Mouse (Mus musculus) heart, embryonic 15.5 days (tissue): ENCODE measurements around the gene Megf11. TPM values are rescaled to one million over a fixed set of nuclear protein-coding genes. Genes with fewer than 3 reads are reported as not detected.
"Not testable (repeated sequence)": the region's sequence is repeated elsewhere in the genome, so short reads cannot be mapped to it uniquely, and the experiment has no call there.

Experiments
- ATAC-seq: fragments of 200-750 bp; cut with Nextera tagmentation; replicated peaks from 2 replicates; pipeline ENCODE4 v1.8.0; 2017; ENCODE audit warnings: low read depth, moderate TSS enrichment; ENCODE audit not compliant: insufficient number of reproducible peaks, insufficient read depth, low FRiP score
- H3K27ac ChIP-seq: fragments of 300-500 bp; sonication (generic); 2 replicates; pipeline ENCODE4 v1.5.1; 2015; ENCODE audit warnings: mild to moderate bottlenecking, inconsistent platforms
- H3K27me3 ChIP-seq: fragments of 300-500 bp; sonication (generic); 2 replicates; pipeline ENCODE4 v1.6.1; 2015; ENCODE audit warnings: inconsistent platforms
- H3K36me3 ChIP-seq: fragments of 300-500 bp; sonication (generic); 2 replicates; pipeline ENCODE4 v1.6.1; 2015; ENCODE audit warnings: mild to moderate bottlenecking, inconsistent platforms
- H3K4me1 ChIP-seq: fragments of 300-500 bp; sonication (generic); replicated peaks from 2 replicates; pipeline ENCODE4 v1.6.1; 2015; ENCODE audit warnings: inconsistent platforms
- H3K4me2 ChIP-seq: fragments of 300-500 bp; sonication (generic); 2 replicates; pipeline ENCODE4 v1.6.1; 2015; ENCODE audit warnings: inconsistent platforms, mild to moderate bottlenecking, moderate library complexity
- H3K4me3 ChIP-seq: fragments of 300-500 bp; sonication (generic); 2 replicates; pipeline ENCODE4 v1.5.1; 2015; ENCODE audit warnings: mild to moderate bottlenecking, inconsistent platforms
- H3K9ac ChIP-seq: fragments of 300-500 bp; sonication (generic); 2 replicates; pipeline ENCODE4 v1.6.1; 2015; ENCODE audit warnings: mild to moderate bottlenecking, inconsistent platforms
- H3K9me3 ChIP-seq: fragments of 300-500 bp; sonication (generic); replicated peaks from 2 replicates; pipeline ENCODE4 v1.6.1; 2016; ENCODE audit warnings: inconsistent platforms
- WGBS: fragments of 180-500 bp; shearing (Covaris S2); methylation state at CpG from one replicate; pipeline ENCODE4 v1.1.7; 2015; ENCODE audit warnings: mixed read lengths; 5-methylcytosine and 5-hydroxymethylcytosine counted together
- polyA plus RNA-seq: library from polyadenylated mRNA; unstranded; fragments of >200 nt; fragmentation: Nextera tagmentation; extraction: Ambion mirVana; gene quantifications from 2 replicates; pipeline ENCODE4 v1.2.1, GENCODE M21; 2015

Gene Megf11
- polyA plus RNA-seq, 1 experiment from 2014 or later = 0.63 TPM

- Histone ChIP-seq H3K9me3 (no peaks in the 10 kb centered on the region), H3K4me1 (no peaks in the 10 kb centered on the region), H3K27me3 (no peaks in the 10 kb centered on the region), H3K9ac (no peak overlapping the region), H3K36me3 (no peaks in the 10 kb centered on the region), H3K4me2 (no peak overlapping the region), H3K27ac (no peak overlapping the region), H3K4me3 (no peak overlapping the region)
- 53% methylated on average over 2 of the region's 2 CpGs for whole genome bisulfite sequencing
- no peak for ATAC-seq
Observed at GRCm38 (mm10) chr9:64472165-64472564, 86.7 kb downstream of the Megf11 start.

GRCm38 (mm10) chr9:64472743-64473142 lies 87.3 kb downstream of the Megf11 start:
- H3K4me2 ChIP-seq = no peak overlapping the region
- 49% methylated on average over 6 of the region's 6 CpGs for WGBS

DNA sequence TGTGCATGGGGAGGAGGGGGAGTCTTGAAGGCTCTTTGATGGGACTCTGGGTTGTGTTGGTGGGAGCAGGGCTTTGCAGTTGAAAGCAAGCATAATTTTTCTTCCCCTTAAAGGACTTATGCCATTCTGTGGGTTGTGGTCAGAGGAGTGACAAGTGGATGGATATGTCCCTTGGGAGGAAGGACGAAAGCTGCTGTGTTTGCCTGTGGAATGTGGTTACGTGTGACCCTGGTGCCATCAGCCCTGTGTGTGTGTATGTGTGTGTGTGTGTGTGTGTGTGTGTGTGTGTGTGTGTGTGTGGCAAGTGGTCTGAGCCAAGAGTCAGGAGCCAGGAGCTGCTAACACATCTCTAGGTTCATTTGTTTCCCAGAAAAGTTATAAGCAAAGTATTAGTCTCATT lies 87.7 kb downstream of the Megf11 start:
- Histone ChIP-seq H3K4me1 (no peaks in the 10 kb centered on the region), H3K4me2 (no peak overlapping the region), H3K9me3 (no peaks in the 10 kb centered on the region), H3K9ac (no peak overlapping the region), H3K27ac (no peak overlapping the region), H3K4me3 (no peak overlapping the region), H3K27me3 (peaks cover 3% of the 10 kb centered on the region; the same call in 1 of the 2 replicates), H3K36me3 (no peaks in the 10 kb centered on the region)
- ATAC-seq = no peak
- 42% methylated on average over 2 of the region's 2 CpGs for WGBS

More at GRCm38 (mm10) chr9:64472743-64473142, 87.3 kb downstream of the Megf11 start:
- no peaks in the 10 kb centered on the region for H3K36me3 ChIP-seq
- no peak for ATAC-seq
- H3K27me3 ChIP-seq = no peaks in the 10 kb centered on the region
- no peak overlapping the region for H3K4me3 ChIP-seq
- no peak overlapping the region for H3K27ac ChIP-seq
- no peaks in the 10 kb centered on the region for H3K9me3 ChIP-seq
- no peak overlapping the region for H3K9ac ChIP-seq
- no peaks in the 10 kb centered on the region for H3K4me1 ChIP-seq

DNA sequence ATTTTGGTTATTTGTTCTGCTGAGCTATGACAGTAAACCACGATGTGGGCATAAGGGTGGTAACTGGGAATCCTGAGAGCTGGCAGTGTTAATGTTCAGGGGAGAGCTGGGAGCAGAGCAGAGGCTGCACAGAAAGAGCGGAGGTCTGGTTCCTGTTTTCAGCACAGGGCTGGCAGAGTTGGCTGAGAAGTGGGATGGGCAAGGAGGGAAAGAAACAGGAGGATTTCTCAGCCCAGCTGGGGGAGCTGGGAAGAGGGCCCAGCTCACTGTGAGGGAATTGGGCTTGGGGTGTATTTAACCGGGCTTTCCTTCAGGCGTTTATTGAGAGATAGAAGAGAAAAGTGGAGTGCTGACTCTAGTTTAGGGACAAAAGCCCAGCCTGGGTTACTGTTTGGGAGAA lies 88.3 kb downstream of the Megf11 start:
- no peak for ATAC-seq
- H3K27ac ChIP-seq = no peak overlapping the region
- no peak overlapping the region for H3K9ac ChIP-seq
- WGBS = 47% methylated on average over 4 of the region's 4 CpGs
- H3K4me1 ChIP-seq = no peaks in the 10 kb centered on the region
- no peaks in the 10 kb centered on the region for H3K9me3 ChIP-seq
- H3K4me3 ChIP-seq = no peak overlapping the region
- no peaks in the 10 kb centered on the region for H3K36me3 ChIP-seq
- H3K4me2 ChIP-seq = no peak overlapping the region
- H3K27me3 ChIP-seq = peaks cover 3% of the 10 kb centered on the region; the same call in 1 of the 2 replicates

GRCm38 (mm10) chr9:64474142-64474541 lies 88.7 kb downstream of the Megf11 start:
- Histone ChIP-seq H3K27me3 (peaks cover 3% of the 10 kb centered on the region; the same call in 1 of the 2 replicates), H3K9me3 (no peaks in the 10 kb centered on the region), H3K4me2 (no peak overlapping the region), H3K27ac (no peak overlapping the region), H3K36me3 (no peaks in the 10 kb centered on the region), H3K9ac (no peak overlapping the region), H3K4me3 (no peak overlapping the region), H3K4me1 (no peaks in the 10 kb centered on the region)
- no peak; the same call in 1 of the 2 replicates for ATAC-seq
- 40% methylated on average over 4 of the region's 4 CpGs for WGBS

DNA sequence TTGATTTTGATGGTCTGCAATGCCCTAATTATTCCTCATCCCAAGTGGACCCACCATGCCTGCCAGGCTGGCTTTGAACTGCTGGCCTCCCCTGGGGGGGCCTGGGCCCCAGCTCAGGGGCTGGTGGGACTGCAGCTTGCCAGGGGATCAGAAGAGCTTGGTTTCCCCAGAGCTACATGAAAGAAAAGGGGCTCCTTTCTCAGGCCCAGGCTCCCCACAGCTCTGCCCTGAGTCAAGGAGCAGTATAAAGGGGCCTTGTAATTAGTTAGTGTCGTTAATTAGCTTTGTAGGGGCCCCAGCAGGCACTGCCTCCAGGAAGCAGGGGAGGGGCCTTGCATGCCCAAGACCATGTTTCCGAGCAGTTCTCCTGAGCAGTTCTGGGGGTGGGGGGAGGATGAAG lies 90.5 kb downstream of the Megf11 start:
- Histone ChIP-seq H3K9ac (no peak overlapping the region), H3K4me3 (no peak overlapping the region), H3K4me2 (no peak overlapping the region), H3K36me3 (no peaks in the 10 kb centered on the region), H3K4me1 (no peaks in the 10 kb centered on the region), H3K9me3 (no peaks in the 10 kb centered on the region), H3K27me3 (peaks cover 3% of the 10 kb centered on the region; the same call in 1 of the 2 replicates), H3K27ac (no peak overlapping the region)
- 48% methylated on average over 2 of the region's 2 CpGs for WGBS
- no peak for ATAC-seq

DNA sequence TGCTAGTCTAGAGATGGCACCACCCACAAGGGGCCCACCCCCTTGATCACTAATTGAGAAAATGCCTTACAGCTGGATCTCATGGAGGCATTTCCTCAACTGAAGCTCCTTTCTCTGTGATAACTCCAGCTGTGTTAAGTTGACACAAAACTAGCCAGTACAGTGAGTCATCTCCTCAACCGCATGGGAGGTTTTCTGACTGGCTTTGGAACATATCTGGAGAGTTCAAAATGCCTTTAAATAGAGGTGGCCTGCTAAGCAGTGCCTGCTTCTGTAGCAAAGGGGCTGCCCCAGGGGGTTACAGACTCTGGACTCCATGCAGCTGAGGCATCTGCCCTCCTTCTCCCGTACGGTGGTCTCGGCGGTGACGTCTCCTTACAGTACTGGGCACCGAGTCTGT lies 92.0 kb downstream of the Megf11 start:
- not testable (repeated sequence) for H3K27me3 ChIP-seq, H3K4me2 ChIP-seq, H3K4me1 ChIP-seq, H3K27ac ChIP-seq, ATAC-seq, H3K9ac ChIP-seq, H3K9me3 ChIP-seq, H3K4me3 ChIP-seq, H3K36me3 ChIP-seq
- 72% methylated on average over 7 of the region's 7 CpGs for WGBS

DNA sequence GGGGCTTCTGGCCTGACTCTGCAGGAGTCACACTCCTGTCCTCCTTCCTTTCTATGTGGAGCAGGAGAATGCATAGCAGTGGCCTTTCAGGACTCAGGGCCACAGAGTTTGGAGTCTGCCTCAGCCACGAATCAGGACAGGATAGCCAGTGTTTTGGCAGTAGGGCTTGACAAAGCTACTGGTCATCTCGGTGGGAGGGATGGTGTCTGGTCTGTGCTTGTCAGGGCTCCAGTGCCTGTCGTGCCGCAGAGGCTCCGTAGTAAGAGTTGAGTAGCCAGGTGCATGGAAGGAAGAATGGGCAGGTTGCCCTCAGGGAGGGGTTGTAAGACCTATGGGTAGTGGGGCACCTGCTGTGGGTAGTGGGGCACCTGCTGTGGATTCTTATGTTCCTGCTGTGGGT lies 96.7 kb downstream of the Megf11 start:
- Histone ChIP-seq H3K4me1 (no peaks in the 10 kb centered on the region), H3K27me3 (peaks cover 3% of the 10 kb centered on the region; the same call in 1 of the 2 replicates), H3K36me3 (no peaks in the 10 kb centered on the region), H3K4me3 (no peak overlapping the region), H3K4me2 (no peak overlapping the region), H3K9ac (no peak overlapping the region), H3K27ac (no peak overlapping the region), H3K9me3 (no peaks in the 10 kb centered on the region)
- no peak for ATAC-seq
- 78% methylated on average over 5 of the region's 5 CpGs for WGBS

DNA sequence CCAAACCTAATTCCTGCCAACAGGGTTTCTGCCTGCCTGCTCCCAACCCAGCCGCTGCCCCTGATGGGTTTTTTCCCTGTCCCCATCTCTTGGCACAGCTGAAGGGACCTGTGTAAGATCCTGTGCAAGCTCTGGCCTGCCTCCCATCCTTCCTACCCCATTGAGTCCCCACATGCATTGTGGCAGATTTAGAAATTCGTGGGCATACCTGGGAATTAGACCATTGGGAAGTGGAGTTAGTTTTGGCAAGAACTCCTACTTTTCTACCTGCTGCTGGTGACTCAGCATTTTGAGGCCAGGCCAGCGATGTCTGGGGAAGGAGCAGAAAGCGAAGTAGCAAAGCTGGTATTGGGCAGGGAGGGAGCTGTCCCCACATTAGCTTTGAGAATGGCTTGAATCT lies 102.0 kb downstream of the Megf11 start:
- WGBS = 47% methylated on average over 4 of the region's 4 CpGs
- Histone ChIP-seq H3K27ac (no peak overlapping the region), H3K4me2 (no peak overlapping the region), H3K9me3 (no peaks in the 10 kb centered on the region), H3K9ac (no peak overlapping the region), H3K4me3 (no peak overlapping the region), H3K27me3 (0 out of 2 replicates have a peak, but pooled peaks cover 3% of the 10 kb centered on the region), H3K4me1 (no peaks in the 10 kb centered on the region), H3K36me3 (no peaks in the 10 kb centered on the region)
- ATAC-seq = no peak

- no peak for ATAC-seq
- Histone ChIP-seq H3K9ac (no peak overlapping the region), H3K9me3 (no peaks in the 10 kb centered on the region), H3K36me3 (no peaks in the 10 kb centered on the region), H3K4me1 (no peaks in the 10 kb centered on the region), H3K27me3 (no peaks in the 10 kb centered on the region), H3K4me2 (no peak overlapping the region), H3K4me3 (no peak overlapping the region), H3K27ac (no peak overlapping the region)
- 82% methylated on average over 6 of the region's 6 CpGs for WGBS
Observed at GRCm38 (mm10) chr9:64494647-64495046, 109.2 kb downstream of the Megf11 start.

DNA sequence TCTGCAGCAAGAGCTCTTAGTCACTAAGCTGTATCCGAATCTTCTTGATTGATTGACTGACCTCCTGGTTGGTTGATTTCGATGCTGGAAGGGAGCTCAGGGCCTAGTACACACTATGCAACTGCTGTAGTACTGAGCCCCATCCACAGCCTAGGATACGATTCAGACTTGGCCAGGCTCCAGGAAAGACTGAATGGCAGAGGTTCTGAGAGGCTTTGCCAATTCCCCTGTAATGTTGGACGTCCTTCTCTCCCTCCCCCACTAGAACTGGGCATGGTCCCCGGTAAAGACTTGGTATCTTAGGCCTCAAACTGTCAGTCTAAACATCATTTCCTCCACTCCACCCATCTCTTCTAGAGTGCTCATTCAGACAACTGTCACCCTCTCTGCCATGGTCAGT lies 113.5 kb downstream of the Megf11 start:
- Histone ChIP-seq H3K27me3 (no peaks in the 10 kb centered on the region), H3K9ac (no peak overlapping the region), H3K4me1 (no peaks in the 10 kb centered on the region), H3K4me2 (no peak overlapping the region), H3K4me3 (no peak overlapping the region), H3K27ac (no peak overlapping the region), H3K36me3 (no peaks in the 10 kb centered on the region), H3K9me3 (no peaks in the 10 kb centered on the region)
- 56% methylated on average over 5 of the region's 5 CpGs for WGBS
- ATAC-seq = no peak

- no peak for ATAC-seq
- no peak overlapping the region for H3K9ac ChIP-seq
- H3K9me3 ChIP-seq = no peaks in the 10 kb centered on the region
- no peak overlapping the region for H3K4me3 ChIP-seq
- no peak overlapping the region for H3K27ac ChIP-seq
- WGBS = 90% methylated on average over 8 of the region's 8 CpGs
- no peaks in the 10 kb centered on the region for H3K36me3 ChIP-seq
- no peak overlapping the region for H3K4me2 ChIP-seq
- H3K4me1 ChIP-seq = no peaks in the 10 kb centered on the region
- no peaks in the 10 kb centered on the region for H3K27me3 ChIP-seq
Observed at GRCm38 (mm10) chr9:64501211-64501610, 115.8 kb downstream of the Megf11 start.
